Mouse (Mus musculus) spleen, adult 2 months (tissue): ENCODE results near the gene Cdh23.

ENCODE experiments used
- CTCF ChIP-seq: fragments of 200-500 bp; IDR thresholded peaks from 2 replicates; pipeline ENCODE4 v1.5.1; 2011; ENCODE audit warnings: mild to moderate bottlenecking, inconsistent platforms; ENCODE audit not compliant: insufficient read depth, insufficient read length, insufficient replicate concordance; ENCODE audit errors: extremely low read depth
- POLR2A ChIP-seq: fragments of 200-500 bp; IDR thresholded peaks from 2 replicates; pipeline ENCODE4 v1.6.1; 2011; ENCODE audit warnings: low read depth, low read length, inconsistent platforms

GRCm38 (mm10) chr10:60430591-60430990, 265.7 kb downstream of the Cdh23 start:
- TF ChIP-seq CTCF (no peak), POLR2A (no peak)
